Mouse (Mus musculus): ENCODE data around the gene Kcnh2. TPM values are rescaled to one million over a fixed set of nuclear protein-coding genes. Genes with fewer than 3 reads are reported as not detected.
A peak's percentile ranks its signal among the peaks of the same experiment; 100 is the strongest.

Gene Kcnh2
- total and polyA plus RNA-seq, 3 experiments = 1.3 to 12.6 (median 6.8) TPM

GRCm38 (mm10) chr5:24307118-24307777 lies 44.2 kb downstream of the Kcnh2 start:
- Histone ChIP-seq H3K4me1 (ENCODE audit: insufficient read depth, low read depth, low read length) (no peaks in the 10 kb centered on the region), H3K4me3 (ENCODE audit: low read depth, low read length) (no peak overlapping the region), H3K36me3 (replicated peaks) (no peaks in the 10 kb centered on the region), H3K27me3 (ENCODE audit: insufficient read depth, low read length) (peaks cover 6% of the 10 kb centered on the region; the same call in 1 of the 2 replicates), H3K9me3 (replicated peaks) (no peaks in the 10 kb centered on the region)
- TF ChIP-seq GATA1 (IDR thresholded peaks at IDR 0.05; ENCODE audit: borderline replicate concordance, low read length) (no peak), CTCF (IDR thresholded peaks at IDR 0.05; ENCODE audit: low read depth, low read length) (no peak), POLR2AphosphoS5 (IDR thresholded peaks at IDR 0.05; ENCODE audit: insufficient replicate concordance, low read depth, low read length) (no peak), TAL1 (conservative IDR thresholded peaks at IDR 0.05; ENCODE audit: low read depth, low read length) (no peak), GATA2 (IDR thresholded peaks at IDR 0.05; ENCODE audit: borderline replicate concordance, low read depth, low read length) (no peak)
- DNase-seq (ENCODE audit: low spot score) (no peak), ATAC-seq (ENCODE audit: extremely low read depth, insufficient number of reproducible peaks, low FRiP score, poor library complexity, severe bottlenecking) (no peak)

GRCm38 (mm10) chr5:24303199-24303598 lies 48.2 kb downstream of the Kcnh2 start:
- no peaks in the 10 kb centered on the region; the same call in 1 of the 2 replicates for H3K27me3 ChIP-seq (ENCODE audit: insufficient read depth, low read length)
- ATAC-seq (ENCODE audit: extremely low read depth, insufficient number of reproducible peaks, low FRiP score, poor library complexity, severe bottlenecking) = no peak
- H3K4me1 ChIP-seq (ENCODE audit: insufficient read depth, low read depth, low read length) = no peaks in the 10 kb centered on the region
- no peak overlapping the region for H3K4me3 ChIP-seq (ENCODE audit: low read depth, low read length)
- H3K9me3 ChIP-seq (replicated peaks) = no peaks in the 10 kb centered on the region
- DNase-seq (ENCODE audit: low spot score) = no peak
- H3K36me3 ChIP-seq (replicated peaks) = no peaks in the 10 kb centered on the region
- TF ChIP-seq TAL1 (conservative IDR thresholded peaks at IDR 0.05; ENCODE audit: low read depth, low read length) (no peak), CTCF (IDR thresholded peaks at IDR 0.05; ENCODE audit: low read depth, low read length) (peak; percentile 45; the same call in 1 of the 2 replicates)

- ATAC-seq (ENCODE audit: extremely low read depth, insufficient number of reproducible peaks, low FRiP score, poor library complexity, severe bottlenecking) (no peak), DNase-seq (ENCODE audit: low spot score) (no peak)
- TF ChIP-seq GATA2 (IDR thresholded peaks at IDR 0.05; ENCODE audit: borderline replicate concordance, low read depth, low read length) (no peak), CTCF (IDR thresholded peaks at IDR 0.05; ENCODE audit: low read depth, low read length) (no peak), POLR2AphosphoS5 (IDR thresholded peaks at IDR 0.05; ENCODE audit: insufficient replicate concordance, low read depth, low read length) (no peak), GATA1 (IDR thresholded peaks at IDR 0.05; ENCODE audit: borderline replicate concordance, low read length) (no peak), TAL1 (conservative IDR thresholded peaks at IDR 0.05; ENCODE audit: low read depth, low read length) (no peak)
Measured at GRCm38 (mm10) chr5:24299845-24300589, 51.4 kb downstream of the Kcnh2 start.

GRCm38 (mm10) chr5:24291954-24292353 lies 59.5 kb downstream of the Kcnh2 start:
- ATAC-seq (ENCODE audit: extremely low read depth, insufficient number of reproducible peaks, low FRiP score, poor library complexity, severe bottlenecking) (no peak), DNase-seq (ENCODE audit: low spot score) (no peak)
- Histone ChIP-seq H3K27me3 (ENCODE audit: insufficient read depth, low read length) (no peaks in the 10 kb centered on the region), H3K4me3 (ENCODE audit: low read depth, low read length) (no peak overlapping the region), H3K9me3 (replicated peaks) (no peaks in the 10 kb centered on the region), H3K36me3 (replicated peaks) (no peaks in the 10 kb centered on the region), H3K4me1 (ENCODE audit: insufficient read depth, low read depth, low read length) (no peaks in the 10 kb centered on the region)
- TF ChIP-seq GATA2 (IDR thresholded peaks at IDR 0.05; ENCODE audit: borderline replicate concordance, low read depth, low read length) = no peak
- no peak for TF ChIP-seq GATA1 (IDR thresholded peaks at IDR 0.05; ENCODE audit: borderline replicate concordance, low read length)

More at GRCm38 (mm10) chr5:24299845-24300589, 51.4 kb downstream of the Kcnh2 start:
- H3K36me3 ChIP-seq (replicated peaks) = no peaks in the 10 kb centered on the region
- H3K4me1 ChIP-seq (ENCODE audit: insufficient read depth, low read depth, low read length) = no peaks in the 10 kb centered on the region
- H3K9me3 ChIP-seq (replicated peaks) = no peaks in the 10 kb centered on the region
- H3K4me3 ChIP-seq (ENCODE audit: low read depth, low read length) = no peak overlapping the region
- H3K27me3 ChIP-seq (ENCODE audit: insufficient read depth, low read length) = no peaks in the 10 kb centered on the region; the same call in 1 of the 2 replicates

- DNase-seq (ENCODE audit: low spot score) (no peak), ATAC-seq (ENCODE audit: extremely low read depth, insufficient number of reproducible peaks, low FRiP score, poor library complexity, severe bottlenecking) (no peak)
- no peaks in the 10 kb centered on the region for H3K4me1 ChIP-seq (ENCODE audit: insufficient read depth, low read depth, low read length)
- H3K27me3 ChIP-seq (ENCODE audit: insufficient read depth, low read length) = peaks cover 9% of the 10 kb centered on the region; the same call in 1 of the 2 replicates
- H3K9me3 ChIP-seq (replicated peaks) = no peaks in the 10 kb centered on the region
- H3K4me3 ChIP-seq (ENCODE audit: low read depth, low read length) = no peak overlapping the region
- no peaks in the 10 kb centered on the region for H3K36me3 ChIP-seq (replicated peaks)
- TF ChIP-seq POLR2AphosphoS5 (IDR thresholded peaks at IDR 0.05; ENCODE audit: insufficient replicate concordance, low read depth, low read length) = no peak
- no peak for TF ChIP-seq GATA1 (IDR thresholded peaks at IDR 0.05; ENCODE audit: borderline replicate concordance, low read length)
- no peak for TF ChIP-seq TAL1 (conservative IDR thresholded peaks at IDR 0.05; ENCODE audit: low read depth, low read length)
- no peak for TF ChIP-seq GATA2 (IDR thresholded peaks at IDR 0.05; ENCODE audit: borderline replicate concordance, low read depth, low read length)
- TF ChIP-seq CTCF (IDR thresholded peaks at IDR 0.05; ENCODE audit: low read depth, low read length) = no peak
Measured at GRCm38 (mm10) chr5:24286221-24286970, 65.0 kb downstream of the Kcnh2 start.

GRCm38 (mm10) chr5:24284145-24284544 lies 67.3 kb downstream of the Kcnh2 start:
- H3K9me3 ChIP-seq (replicated peaks) = no peaks in the 10 kb centered on the region
- TF ChIP-seq POLR2AphosphoS5 (IDR thresholded peaks at IDR 0.05; ENCODE audit: insufficient replicate concordance, low read depth, low read length) (no peak), GATA2 (IDR thresholded peaks at IDR 0.05; ENCODE audit: borderline replicate concordance, low read depth, low read length) (no peak), CTCF (IDR thresholded peaks at IDR 0.05; ENCODE audit: low read depth, low read length) (no peak), GATA1 (IDR thresholded peaks at IDR 0.05; ENCODE audit: borderline replicate concordance, low read length) (no peak), TAL1 (conservative IDR thresholded peaks at IDR 0.05; ENCODE audit: low read depth, low read length) (no peak)
- H3K4me3 ChIP-seq (ENCODE audit: low read depth, low read length) = no peak overlapping the region
- no peaks in the 10 kb centered on the region for H3K36me3 ChIP-seq (replicated peaks)
- H3K27me3 ChIP-seq (ENCODE audit: insufficient read depth, low read length) = peaks cover 9% of the 10 kb centered on the region; the same call in 1 of the 2 replicates
- H3K4me1 ChIP-seq (ENCODE audit: insufficient read depth, low read depth, low read length) = no peaks in the 10 kb centered on the region
- ATAC-seq (ENCODE audit: extremely low read depth, insufficient number of reproducible peaks, low FRiP score, poor library complexity, severe bottlenecking) = no peak
- DNase-seq (ENCODE audit: low spot score) = no peak
